Mouse (Mus musculus): ENCODE results near the gene Vmn1r37.
"Not testable (repeated sequence)": the region's sequence is repeated elsewhere in the genome, so short reads cannot be mapped to it uniquely, and the experiment has no call there.

Vmn1r37 gene

GRCm38 (mm10) chr6:66729082-66729481 lies at the start of gene Vmn1r37:
Gene Vmn1r37, plus strand, starts transcription at chr6:66729382.
- not testable (repeated sequence) for DNase-seq (ENCODE audit: low read depth, low spot score)

DNA sequence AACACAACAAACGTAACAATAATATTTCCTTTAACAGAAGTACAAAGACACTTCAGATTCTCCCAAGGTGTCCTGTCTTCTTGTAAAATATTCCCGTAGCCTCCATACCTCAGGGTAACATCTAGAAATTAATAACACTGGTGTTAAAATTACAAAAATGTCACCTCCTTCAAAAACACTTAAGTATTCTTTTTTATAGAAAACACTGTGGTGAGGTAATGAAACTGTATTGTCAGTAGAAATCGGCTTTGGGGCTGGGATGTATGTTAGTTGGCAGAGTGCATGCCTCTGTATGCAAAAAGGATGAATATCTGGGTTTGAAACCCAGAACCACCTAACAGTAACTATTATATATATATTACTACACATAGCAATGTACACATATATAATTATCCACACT lies 43.4 kb upstream of the Vmn1r37 start, which contains the start of gene Vmn1r35:
Gene Vmn1r35 (minus strand): TSS at position 101 of the 400 bp plus-strand sequence.
- DNase-seq (ENCODE audit: low read depth, low spot score): no peak

GRCm38 (mm10) chr6:66708901-66709300 lies 20.3 kb upstream of the Vmn1r37 start:
- DNase-seq (ENCODE audit: low read depth, low spot score): no peak

DNA sequence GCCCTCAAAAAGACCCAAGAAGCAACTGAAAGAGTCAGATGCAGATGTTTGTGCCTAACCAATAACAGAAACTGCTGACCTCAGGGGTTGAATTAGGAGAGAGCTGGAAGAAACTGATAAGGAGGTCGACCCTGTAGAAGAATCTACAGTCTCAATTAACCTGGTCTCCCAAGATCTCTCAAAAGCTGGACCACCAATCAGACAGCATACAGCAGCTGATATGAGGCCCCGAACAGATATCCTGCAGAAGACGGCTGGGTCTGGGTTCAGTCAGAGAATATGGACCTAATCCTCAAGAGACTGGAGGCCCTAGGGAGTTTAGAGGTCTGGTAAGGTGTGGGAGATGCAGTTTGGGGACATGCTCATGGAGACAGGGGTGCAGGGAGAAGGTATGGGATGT lies 15.3 kb upstream of the Vmn1r37 start:
- no peak for DNase-seq (ENCODE audit: low read depth, low spot score)

DNA sequence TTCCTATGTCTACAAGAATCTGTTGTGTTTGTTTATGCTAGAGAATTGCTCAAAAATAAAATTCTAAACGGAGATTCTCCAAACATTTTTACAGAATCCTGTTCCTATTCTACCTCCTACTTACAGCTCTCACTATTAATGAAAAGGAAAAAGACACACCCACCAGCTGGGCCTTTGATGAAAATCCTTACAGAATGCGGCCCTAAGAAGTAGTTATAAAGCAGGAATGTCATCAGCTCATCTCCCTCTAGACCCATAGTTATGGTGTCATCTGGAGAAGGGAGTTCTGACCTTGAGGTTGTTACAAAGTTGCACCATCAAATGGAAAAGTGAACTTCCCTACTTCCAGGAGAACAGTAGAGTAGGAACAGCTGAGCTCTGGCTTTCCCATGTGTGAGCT lies 10.1 kb upstream of the Vmn1r37 start, which contains the start of gene Vmn1r36:
Gene Vmn1r36 (minus strand): TSS at position 101 of the 400 bp plus-strand sequence.
- DNase-seq (ENCODE audit: low read depth, low spot score): not testable (repeated sequence)

GRCm38 (mm10) chr6:66782527-66782926 lies 53.3 kb downstream of the Vmn1r37 start, which contains the start of gene Vmn1r38:
Gene Vmn1r38, minus strand, starts transcription at chr6:66782627.
- DNase-seq (ENCODE audit: low read depth, low spot score): not testable (repeated sequence)

Data from forelimb bud, embryonic 11.5 days (tissue).